Mouse (Mus musculus) CD4-positive, CD25-positive, alpha-beta regulatory T cell, adult 2 months (primary cell): ENCODE results near the gene Nras.

Experiments
- DNase-seq: peaks from one replicate; pipeline ENCODE4 v3.0.0-alpha.2; 2012; ENCODE audit warnings: low read depth, low spot score

Nras gene

GRCm38 (mm10) chr3:103098662-103099061 lies 40.6 kb downstream of the Nras start:
- DNase-seq: no peak

- DNase-seq: peak; percentile 52
These were observed 41.6 kb downstream of the Nras start for GRCm38 (mm10) chr3:103099667-103100066.

- DNase-seq: peak; percentile 65
These were observed 42.6 kb downstream of the Nras start for GRCm38 (mm10) chr3:103100735-103101134.

GRCm38 (mm10) chr3:103101194-103101593 lies 43.1 kb downstream of the Nras start:
- DNase-seq: no peak

- DNase-seq: peak; percentile 57
These were observed 43.8 kb downstream of the Nras start for GRCm38 (mm10) chr3:103101909-103102308.

GRCm38 (mm10) chr3:103102454-103103390 lies 44.6 kb downstream of the Nras start, which contains the start of gene Dennd2c:
Gene Dennd2c (plus strand): TSS chr3:103102604.
- DNase-seq: peak; percentile 92

- no peak for DNase-seq
These were observed 49.6 kb downstream of the Nras start for GRCm38 (mm10) chr3:103107565-103108240.

GRCm38 (mm10) chr3:103112216-103112615 lies 54.1 kb downstream of the Nras start:
- DNase-seq: no peak
